Mouse (Mus musculus) mature B cell (primary cell): ENCODE measurements around the gene Slc25a14.

ENCODE experiments used
- in situ Hi-C: fragments of 300-500 bp; cut with MboI; formaldehyde crosslinking; loops from 2 replicates; pipeline ENCODE4 v1.14.3; 2019

The Slc25a14 gene

GRCm38 (mm10) chrX:48623379-48624053 is at the start of gene Slc25a14:
TSS of gene Slc25a14 (plus strand) at chrX:48623413.
- in situ Hi-C loops: no loop called here

GRCm38 (mm10) chrX:48583332-48583731 is 39.9 kb upstream of the Slc25a14 start:
- in situ Hi-C loops: no loop called here

DNA sequence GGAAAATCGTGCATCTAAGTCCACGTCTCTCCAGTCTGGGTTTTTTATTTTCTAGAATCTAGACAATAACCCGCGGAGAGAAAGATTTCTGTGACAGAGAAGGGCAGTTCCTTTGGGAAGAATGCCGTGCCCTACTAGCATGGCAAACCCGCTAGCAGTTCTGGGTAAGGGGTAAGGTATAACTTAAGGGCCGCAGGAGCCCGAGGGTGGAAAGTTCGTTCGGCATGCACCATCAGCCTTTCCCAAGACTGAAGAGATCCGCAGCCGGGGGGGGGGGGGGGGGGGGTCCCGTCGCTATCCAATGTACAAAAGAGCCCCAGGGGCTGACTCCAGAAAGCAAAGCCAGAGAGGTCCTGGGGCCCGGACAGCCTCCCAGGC is 29.5 kb upstream of the Slc25a14 start:
- in situ Hi-C loops: no loop called here

GRCm38 (mm10) chrX:48594099-48594760 is 29.0 kb upstream of the Slc25a14 start, which contains the start of gene Zfp280c:
TSS of gene Zfp280c (minus strand) at chrX:48594504.
- in situ Hi-C loops: no loop called here

DNA sequence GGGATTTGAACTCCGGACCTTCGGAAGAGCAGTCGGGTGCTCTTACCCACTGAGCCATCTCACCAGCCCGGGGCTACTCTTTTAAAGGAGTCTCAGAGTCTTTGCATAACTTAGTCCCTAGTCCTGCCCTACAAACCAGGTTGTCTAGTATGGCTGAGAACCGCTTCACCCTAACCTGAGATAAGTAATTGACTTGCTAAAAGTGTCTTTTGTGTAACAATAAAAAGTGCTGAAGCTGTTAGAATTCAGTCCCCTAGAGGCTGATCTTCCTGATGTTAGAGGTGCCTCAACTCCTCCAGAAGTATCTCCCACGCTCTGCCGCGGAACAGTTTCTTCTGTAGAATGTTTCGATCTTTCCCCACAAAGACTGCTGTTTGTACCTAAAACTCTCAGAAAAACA is 27.2 kb upstream of the Slc25a14 start:
- in situ Hi-C loops: no loop called here

DNA sequence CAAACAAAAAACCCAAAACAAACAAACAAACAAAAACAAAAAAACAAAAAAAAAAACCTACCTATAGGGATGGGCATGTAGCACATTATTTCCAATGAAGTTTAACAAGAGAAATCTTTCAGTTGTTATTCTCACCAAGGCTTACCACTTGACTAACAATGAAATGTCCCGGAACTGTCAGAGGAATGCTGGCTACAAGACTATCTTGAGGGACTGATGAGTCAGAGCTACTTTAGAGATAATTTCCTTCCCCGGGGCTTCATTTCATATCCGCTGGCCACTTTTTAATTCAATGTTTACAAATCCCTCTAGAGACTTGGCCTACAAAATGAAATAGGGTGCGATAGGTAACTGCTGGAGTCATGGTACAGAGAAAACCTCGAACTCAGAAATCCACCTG is 26.3 kb upstream of the Slc25a14 start:
- in situ Hi-C loops: no loop called here

DNA sequence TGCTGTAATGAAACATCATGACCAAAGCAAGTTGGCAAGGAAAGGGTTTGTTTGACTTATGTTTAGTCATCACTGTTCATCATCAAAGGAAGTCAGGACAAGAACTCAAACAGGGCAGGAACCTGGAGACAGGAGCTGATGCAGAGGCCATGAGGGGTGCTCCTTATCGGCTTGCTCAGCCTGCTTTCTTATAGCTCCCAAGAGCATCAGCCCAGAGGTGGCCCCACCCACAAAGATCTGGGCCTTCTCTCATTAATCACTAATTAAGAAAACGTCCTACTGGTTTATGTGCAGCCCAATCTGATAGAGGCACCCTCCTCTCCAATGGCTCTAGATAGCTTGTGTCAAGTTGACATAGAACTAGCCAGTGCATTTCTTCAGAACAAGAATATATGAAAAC is 18.3 kb upstream of the Slc25a14 start:
- in situ Hi-C loops: no loop called here

DNA sequence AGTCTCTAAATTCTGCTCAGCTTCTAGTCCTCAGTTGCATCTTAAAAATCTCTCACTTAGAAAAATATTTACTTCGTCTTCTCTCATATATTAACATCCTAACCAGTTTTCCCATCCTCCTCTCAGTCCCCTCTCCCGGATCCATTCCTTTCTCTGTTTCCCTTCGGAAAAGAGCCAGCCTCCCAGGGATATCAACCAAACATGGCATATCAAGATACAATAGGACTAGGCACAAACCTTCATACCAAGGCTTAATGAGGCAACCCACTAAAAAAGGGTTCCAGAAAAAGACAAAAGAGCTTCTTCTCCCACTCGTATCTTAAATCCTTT is 199 bp upstream of the Slc25a14 start:
- in situ Hi-C loops: no loop called here

DNA sequence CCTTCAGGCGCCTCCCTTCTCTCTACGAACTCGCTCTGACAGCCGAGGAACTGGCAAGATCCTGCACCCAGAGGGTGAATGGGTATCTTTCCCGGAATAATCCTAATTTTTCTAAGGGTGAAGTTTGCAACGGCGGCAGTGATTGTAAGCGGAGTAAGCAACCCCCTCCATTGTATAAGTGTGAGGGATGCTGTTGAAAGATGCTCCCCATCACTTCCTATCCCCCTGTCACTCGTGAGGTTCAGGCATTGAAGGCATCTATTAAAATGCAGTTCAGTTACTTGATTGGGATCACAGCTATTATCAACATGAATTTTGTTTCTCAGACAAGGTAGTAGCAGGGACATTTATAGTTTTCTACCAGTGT is 824 bp downstream of the Slc25a14 start:
- in situ Hi-C loops: no loop called here

DNA sequence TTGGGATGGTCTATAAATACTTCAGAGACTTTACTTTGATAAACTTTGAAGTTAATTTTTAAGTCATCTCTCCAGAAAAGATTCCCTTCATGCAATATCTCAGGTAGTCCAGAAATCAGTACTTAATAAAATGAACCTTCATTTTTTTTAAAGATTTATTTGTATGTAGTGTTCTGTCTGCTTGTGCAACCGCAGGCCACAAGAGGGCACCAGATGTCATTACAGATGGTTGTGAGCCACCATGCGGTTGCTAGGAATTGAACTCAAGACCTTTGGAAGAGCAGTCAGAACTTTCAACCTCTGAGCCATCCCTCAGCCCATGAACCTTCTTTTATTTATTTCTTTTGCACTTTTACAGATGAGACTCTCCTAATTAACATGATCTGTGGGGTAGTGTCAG is 13.8 kb downstream of the Slc25a14 start:
- in situ Hi-C loops: no loop called here

- in situ Hi-C loops: no loop called here
Observed at GRCm38 (mm10) chrX:48644122-48644521, 20.9 kb downstream of the Slc25a14 start.

DNA sequence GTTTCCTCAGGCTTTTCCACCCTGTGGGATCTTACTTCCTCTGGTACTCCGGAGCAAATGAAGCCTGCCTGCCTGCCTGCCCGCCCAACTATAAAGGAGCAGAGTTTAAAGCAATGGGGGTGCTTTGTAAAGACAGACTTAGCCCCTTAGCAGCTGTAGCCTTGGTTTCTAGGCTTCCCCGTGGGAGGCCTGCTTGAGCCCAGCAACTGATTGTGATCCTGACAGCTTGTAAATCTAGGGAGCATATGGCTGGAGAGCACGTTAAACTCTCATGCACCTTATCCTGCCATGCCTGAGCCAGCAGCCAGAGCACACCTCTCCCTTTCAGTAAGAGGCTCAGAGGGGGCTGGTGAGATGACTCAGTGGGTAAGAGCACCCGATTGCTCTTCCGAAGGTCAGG is 43.6 kb downstream of the Slc25a14 start:
- in situ Hi-C loops: no loop called here

DNA sequence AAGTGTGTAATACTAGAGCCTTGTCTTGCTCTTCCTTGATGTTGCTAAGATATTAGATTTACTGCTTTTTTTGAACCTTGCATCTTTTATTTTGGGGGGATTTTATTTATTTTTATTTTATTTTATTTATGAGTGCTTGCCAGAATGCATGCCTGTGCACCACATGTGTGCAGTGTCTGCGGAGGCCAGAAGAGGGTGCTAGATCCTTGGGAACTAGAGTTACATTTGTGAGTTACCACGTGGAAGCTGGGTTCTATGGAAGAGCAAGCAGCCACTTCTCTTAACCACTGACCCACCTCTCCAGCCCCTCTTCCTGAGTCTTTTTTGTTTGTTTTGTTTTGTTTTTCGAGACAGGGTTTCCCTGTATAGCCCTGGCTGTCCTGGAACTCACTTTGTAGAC is 46.4 kb downstream of the Slc25a14 start:
- in situ Hi-C loops: no loop called here

DNA sequence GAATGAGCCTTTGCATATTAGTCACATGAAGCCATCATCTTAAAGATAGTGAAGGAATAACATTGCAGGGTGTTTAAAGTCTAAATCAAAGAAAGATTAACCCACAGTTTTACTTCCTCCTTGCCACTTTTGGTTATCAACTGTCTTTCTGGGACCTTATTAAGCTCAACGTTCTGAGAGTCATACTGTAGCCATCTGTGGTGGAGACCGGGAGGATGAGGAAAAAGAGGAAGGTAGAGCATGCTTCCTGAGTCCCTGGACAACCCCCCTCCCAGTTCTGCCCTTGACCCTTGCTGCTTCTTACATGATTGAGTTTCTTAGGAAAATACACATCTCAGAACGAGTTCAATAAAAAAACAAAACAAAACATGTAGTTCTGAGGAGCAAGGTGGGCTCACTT is 48.5 kb downstream of the Slc25a14 start:
- in situ Hi-C loops: no loop called here

GRCm38 (mm10) chrX:48674171-48674570 is 51.0 kb downstream of the Slc25a14 start, which contains the start of gene Gpr119:
TSS of gene Gpr119 (minus strand) at chrX:48674478.
- in situ Hi-C loops: no loop called here

GRCm38 (mm10) chrX:48683451-48683850 is 60.2 kb downstream of the Slc25a14 start:
- in situ Hi-C loops: no loop called here

- in situ Hi-C loops: no loop called here
Observed at GRCm38 (mm10) chrX:48683857-48684256, 60.6 kb downstream of the Slc25a14 start.

DNA sequence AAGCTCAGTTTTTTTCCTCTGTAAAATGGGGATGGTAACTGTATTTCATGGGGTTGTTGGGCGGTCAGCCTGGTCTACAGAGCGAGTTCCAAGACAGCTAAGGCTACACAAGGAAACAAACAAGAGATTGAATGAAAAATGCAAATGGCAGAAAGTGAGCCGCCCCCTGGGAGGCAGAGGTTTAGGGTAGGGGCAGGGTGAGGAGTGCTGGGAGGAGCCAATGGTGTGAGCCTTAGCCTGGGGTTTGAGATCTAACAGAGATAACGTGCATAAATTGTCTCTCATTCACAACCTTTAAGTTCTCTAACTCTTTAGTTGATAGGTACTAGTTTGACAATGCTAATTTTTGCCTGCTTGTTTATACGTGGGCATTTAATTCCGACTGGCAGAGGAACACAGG is 71.2 kb downstream of the Slc25a14 start:
- in situ Hi-C loops: no loop called here

DNA sequence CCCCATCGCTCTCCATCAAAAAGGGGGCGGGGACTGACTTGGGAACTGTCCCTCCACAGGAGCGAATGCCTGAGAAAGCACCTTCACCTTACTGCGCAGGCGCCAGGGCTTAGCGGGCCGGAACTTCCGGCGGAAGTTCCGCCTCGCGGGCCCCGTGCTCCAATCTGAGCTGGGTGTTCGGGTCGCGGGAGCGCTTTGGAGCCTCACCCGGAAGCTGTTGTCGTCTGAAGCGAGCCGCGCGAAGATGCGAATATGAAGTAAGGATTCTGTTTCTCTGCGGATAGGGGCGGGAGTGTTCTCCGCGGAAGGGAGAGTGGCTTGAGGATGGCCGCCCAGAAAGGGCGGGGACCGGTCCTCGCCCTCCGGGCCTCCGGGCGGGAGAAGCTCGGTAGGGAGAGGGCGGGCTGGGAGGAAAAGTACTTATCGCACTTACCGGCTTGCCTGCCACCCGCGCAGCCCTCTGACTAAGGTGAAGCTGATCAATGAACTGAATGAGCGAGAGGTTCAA is 71.7 kb downstream of the Slc25a14 start, which contains the start of gene Rbmx2:
Gene Rbmx2 (plus strand): TSS at position 141 of the 508 bp plus-strand sequence.
- in situ Hi-C loops: no loop called here

DNA sequence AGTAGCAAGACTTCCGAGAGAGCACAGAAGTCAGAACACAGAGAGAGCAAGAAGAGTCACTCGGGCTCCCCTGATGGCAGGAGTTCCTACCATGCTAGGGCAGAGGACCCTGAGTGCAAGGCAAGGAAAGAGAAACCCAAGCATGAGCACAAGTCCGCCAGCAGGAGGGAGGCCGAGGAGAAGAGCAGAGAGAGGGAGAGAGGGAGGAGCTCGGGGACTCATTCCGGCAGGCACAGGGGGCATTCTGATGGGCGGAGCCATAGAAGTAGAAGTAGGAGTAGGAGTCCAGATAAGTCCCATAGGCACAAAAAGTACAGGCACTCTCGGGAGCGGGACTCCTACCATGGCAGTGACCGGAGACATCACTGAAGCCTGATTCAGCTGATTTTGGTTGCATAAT is 86.5 kb downstream of the Slc25a14 start:
- in situ Hi-C loops: no loop called here
